14 mouse cellular contexts compared by ENCODE assay signal in genomic region chr13:41423463-41424074, GRCm38 (mm10).
DNase-seq lines count a peak whose midpoint lies in the region; ATAC-seq and TF ChIP-seq lines count a peak whose summit lies in the region.
"Had no signal": no experiment of that assay in that cellular context is flagged by ENCODE, and none has a peak within 500 bp of the region (broad histone marks: within the 10 kb centered on the region; RNA-seq: fewer than 3 reads in every experiment).

No protein-coding gene starts in this region.

- no peaks in the 10 kb centered on the region for H3K36me3 ChIP-seq in lung, embryonic 14.5 days (ENCODE audit: insufficient read depth)
- H3K36me3 ChIP-seq in kidney, adult 2 months (ENCODE audit: control insufficient read depth, insufficient read depth, low read length): no peaks in the 10 kb centered on the region
- H3K36me3 ChIP-seq in liver, adult 2 months (ENCODE audit: control insufficient read depth, insufficient read depth, low read length): no peaks in the 10 kb centered on the region
- H3K36me3 ChIP-seq in stomach, embryonic 15.5 days: no peaks in the 10 kb centered on the region
- no peaks in the 10 kb centered on the region for H3K36me3 ChIP-seq in hindbrain, embryonic 12.5 days
- H3K36me3 ChIP-seq: embryonic facial prominence, embryonic 12.5 days had no signal

- H3K9ac ChIP-seq in lung, embryonic 14.5 days: no peak overlapping the region
- no peak overlapping the region for H3K9ac ChIP-seq in liver, adult 2 months (ENCODE audit: low read depth, low read length)
- H3K9ac ChIP-seq in stomach, embryonic 15.5 days: no peak overlapping the region
- H3K9ac ChIP-seq in hindbrain, embryonic 12.5 days: no peak overlapping the region
- H3K9ac ChIP-seq: embryonic facial prominence, embryonic 12.5 days; forebrain, embryonic 13.5 days had no signal

- H3K4me3 ChIP-seq in lung, embryonic 14.5 days (ENCODE audit: low read depth, low read length): no peak overlapping the region
- no peak overlapping the region for H3K4me3 ChIP-seq in kidney, adult 2 months (ENCODE audit: insufficient read depth, low read depth, low read length)
- no peak overlapping the region for H3K4me3 ChIP-seq in liver, adult 2 months (ENCODE audit: insufficient read depth, low read depth, low read length)
- no peak overlapping the region for H3K4me3 ChIP-seq in stomach, embryonic 15.5 days (replicated peaks)
- H3K4me3 ChIP-seq in hindbrain, embryonic 12.5 days: no peak overlapping the region
- H3K4me3 ChIP-seq: embryonic facial prominence, embryonic 12.5 days; forebrain, embryonic 13.5 days; layer of hippocampus, adult 2 months had no signal

- H3K27me3 ChIP-seq in lung, embryonic 14.5 days (ENCODE audit: insufficient read depth, low read length): no peaks in the 10 kb centered on the region
- H3K27me3 ChIP-seq in kidney, adult 2 months (replicated peaks; ENCODE audit: control insufficient read depth, insufficient read depth, low read length): no peaks in the 10 kb centered on the region
- no peaks in the 10 kb centered on the region for H3K27me3 ChIP-seq in liver, adult 2 months (ENCODE audit: control insufficient read depth, insufficient read depth, low read length)
- no peaks in the 10 kb centered on the region for H3K27me3 ChIP-seq in stomach, embryonic 15.5 days (replicated peaks)
- no peaks in the 10 kb centered on the region for H3K27me3 ChIP-seq in hindbrain, embryonic 12.5 days
- H3K27me3 ChIP-seq: CH12.LX; embryonic facial prominence, embryonic 12.5 days; forebrain, embryonic 13.5 days had no signal

- H3K27ac ChIP-seq in lung, embryonic 14.5 days (ENCODE audit: low read depth): peak overlapping the region; percentile 88
- no peak overlapping the region; the same call in 1 of the 2 replicates for H3K27ac ChIP-seq in kidney, adult 2 months (ENCODE audit: insufficient read depth, low read depth, low read length)
- peak overlapping the region; percentile 14 for H3K27ac ChIP-seq in liver, adult 2 months (replicated peaks; ENCODE audit: insufficient read depth, low read depth, low read length)
- peak overlapping the region; percentile 77 for H3K27ac ChIP-seq in stomach, embryonic 15.5 days
- no peak overlapping the region for H3K27ac ChIP-seq in hindbrain, embryonic 12.5 days
- H3K27ac ChIP-seq: embryonic facial prominence, embryonic 12.5 days; forebrain, embryonic 13.5 days; layer of hippocampus, adult 2 months had no signal

- no peaks in the 10 kb centered on the region for H3K4me1 ChIP-seq in lung, embryonic 14.5 days (ENCODE audit: insufficient read depth)
- H3K4me1 ChIP-seq in kidney, adult 2 months (ENCODE audit: control insufficient read depth, insufficient read depth, low read length): peaks cover 2% of the 10 kb centered on the region; the same call in 1 of the 2 replicates
- H3K4me1 ChIP-seq in liver, adult 2 months (ENCODE audit: control insufficient read depth, insufficient read depth, low read length): peaks cover 6% of the 10 kb centered on the region; the same call in 1 of the 2 replicates
- no peaks in the 10 kb centered on the region for H3K4me1 ChIP-seq in stomach, embryonic 15.5 days
- H3K4me1 ChIP-seq in hindbrain, embryonic 12.5 days: no peaks in the 10 kb centered on the region
- H3K4me1 ChIP-seq: embryonic facial prominence, embryonic 12.5 days; forebrain, embryonic 13.5 days had no signal

- no peaks in the 10 kb centered on the region for H3K9me3 ChIP-seq in lung, embryonic 14.5 days (ENCODE audit: low read depth, low read length)
- no peaks in the 10 kb centered on the region for H3K9me3 ChIP-seq in stomach, embryonic 15.5 days
- no peaks in the 10 kb centered on the region for H3K9me3 ChIP-seq in hindbrain, embryonic 12.5 days (replicated peaks)
- H3K9me3 ChIP-seq: embryonic facial prominence, embryonic 12.5 days; forebrain, embryonic 13.5 days had no signal

- H3K79me2 ChIP-seq in liver, adult 2 months (ENCODE audit: control insufficient read depth, insufficient read depth, low read length): no peaks in the 10 kb centered on the region

- 46% methylated on average over 10 of the region's 10 CpGs for whole genome bisulfite sequencing in lung, embryonic 14.5 days
- 39% methylated on average over 10 of the region's 10 CpGs for WGBS in kidney, adult 2 months
- 23% methylated on average over 10 of the region's 10 CpGs for WGBS in liver, adult 2 months
- 55% methylated on average over 10 of the region's 10 CpGs for WGBS in stomach, embryonic 15.5 days
- 92% methylated on average over 10 of the region's 10 CpGs for WGBS in hindbrain, embryonic 12.5 days

- peak; percentile 71 for ATAC-seq in lung, embryonic 14.5 days (ENCODE audit: insufficient read depth)
- ATAC-seq in stomach, embryonic 15.5 days (ENCODE audit: insufficient read depth, low FRiP score, low read depth): peak; percentile 92
- no peak for ATAC-seq in hindbrain, embryonic 12.5 days (ENCODE audit: low FRiP score)
- ATAC-seq: forebrain, embryonic 13.5 days had no signal

- no peak for TF ChIP-seq CTCF in lung, embryonic 14.5 days (IDR thresholded peaks at IDR 0.05; ENCODE audit: low read depth)
- TF ChIP-seq CTCF in kidney, adult 2 months (conservative IDR thresholded peaks at IDR 0.05; ENCODE audit: insufficient read depth, insufficient read length, low read depth, low read length): no peak; the same call in 1 of the 2 replicates
- TF ChIP-seq CTCF in liver, adult 2 months (IDR thresholded peaks at IDR 0.05; ENCODE audit: low read depth, low read length): 0 out of 2 replicates have a peak, but pooled peaks have one; percentile 21

- TF ChIP-seq POLR2A in kidney, adult 2 months (IDR thresholded peaks at IDR 0.05; ENCODE audit: low read depth, low read length): no peak
- TF ChIP-seq POLR2A in liver, adult 2 months (IDR thresholded peaks at IDR 0.05; ENCODE audit: extremely low read depth, insufficient read depth, low read length): no peak

- peak overlapping the region; percentile 5; the same call in 1 of the 2 replicates for H3K4me2 ChIP-seq in lung, embryonic 14.5 days
- H3K4me2 ChIP-seq in stomach, embryonic 15.5 days: no peak overlapping the region
- H3K4me2 ChIP-seq in hindbrain, embryonic 12.5 days (replicated peaks): no peak overlapping the region
- H3K4me2 ChIP-seq: embryonic facial prominence, embryonic 12.5 days; forebrain, embryonic 13.5 days had no signal

- peak; percentile 69 for DNase-seq in lung, embryonic 14.5 days
- DNase-seq in lung, postnatal 14 days: no peak
- peak; percentile 84 for DNase-seq in kidney, adult 2 months
- DNase-seq in liver, adult 2 months (ENCODE audit: extremely low read depth, low read depth, low spot score): peak; percentile 97
- DNase-seq in testis, postnatal 10 days (ENCODE audit: low spot score): no peak
- DNase-seq in spleen, postnatal 14 days (ENCODE audit: low spot score in 2 of 2): no peak
- DNase-seq: cerebellum, adult 18-20 months; left cerebral cortex, postnatal 4 days had no signal

Comparison
In these comparisons a context has a peak if more than half of its experiments do, and no peak if none do; other contexts are left out.
1. DNase-seq: peak in lung, embryonic 14.5 days (single experiment), kidney, adult 2 months (single experiment) and liver, adult 2 months (single experiment); none in lung, postnatal 14 days (single experiment), testis, postnatal 10 days (single experiment) and spleen, postnatal 14 days (0 of 2).
2. H3K27ac ChIP-seq: peak in lung, embryonic 14.5 days (single experiment), liver, adult 2 months (single experiment) and stomach, embryonic 15.5 days (single experiment); none in kidney, adult 2 months (single experiment) and hindbrain, embryonic 12.5 days (single experiment).